Mouse (Mus musculus) gastrocnemius, postnatal 10 days (tissue): ENCODE results near the gene Cbx5. TPM values are rescaled to one million over a fixed set of nuclear protein-coding genes. Genes with fewer than 3 reads are reported as not detected.

Experiments
- DNase-seq: peaks from one replicate; pipeline ENCODE4 v3.0.0; 2021; ENCODE audit warnings: mixed read lengths
- total RNA-seq, 2 experiments: library from RNA; stranded (reverse); gene quantifications; 2 replicates each; pipeline ENCODE4 v1.2.3; 2021

Gene Cbx5
- total RNA-seq, 2 experiments from 2014 or later: 49.9 to 61.2 TPM

GRCm38 (mm10) chr15:103173251-103173650 is 66.4 kb downstream of the Cbx5 start:
- no peak for DNase-seq

- peak; percentile 75 for DNase-seq
These were observed 67.1 kb downstream of the Cbx5 start for GRCm38 (mm10) chr15:103172537-103172936.

- peak; percentile 56 for DNase-seq
These were observed 68.3 kb downstream of the Cbx5 start for GRCm38 (mm10) chr15:103171276-103171675.

GRCm38 (mm10) chr15:103170316-103170679 is 69.3 kb downstream of the Cbx5 start:
- DNase-seq: no peak

- DNase-seq: peak; percentile 56
These were observed 69.9 kb downstream of the Cbx5 start for GRCm38 (mm10) chr15:103169612-103170315.

- peak; percentile 39 for DNase-seq
These were observed 70.6 kb downstream of the Cbx5 start for GRCm38 (mm10) chr15:103168801-103169611.

GRCm38 (mm10) chr15:103167786-103168185 is 71.8 kb downstream of the Cbx5 start:
- no peak for DNase-seq

GRCm38 (mm10) chr15:103167042-103167615 is 72.5 kb downstream of the Cbx5 start, which contains the start of gene Smug1:
Gene Smug1, minus strand, starts transcription at chr15:103167092.
- DNase-seq: no peak

- no peak for DNase-seq
These were observed 73.7 kb downstream of the Cbx5 start for GRCm38 (mm10) chr15:103165924-103166323.

- peak; percentile 92 for DNase-seq
These were observed 74.2 kb downstream of the Cbx5 start for GRCm38 (mm10) chr15:103165379-103165778.

GRCm38 (mm10) chr15:103163182-103163919 is 76.3 kb downstream of the Cbx5 start:
- DNase-seq: peak; percentile 83

GRCm38 (mm10) chr15:103157585-103157984 is 82.0 kb downstream of the Cbx5 start:
- no peak for DNase-seq

GRCm38 (mm10) chr15:103156890-103157289 is 82.7 kb downstream of the Cbx5 start:
- no peak for DNase-seq

GRCm38 (mm10) chr15:103155366-103156321 is 84.0 kb downstream of the Cbx5 start:
- peak; percentile 58 for DNase-seq

- no peak for DNase-seq
These were observed 86.6 kb downstream of the Cbx5 start for GRCm38 (mm10) chr15:103152890-103153610.

- DNase-seq: no peak
These were observed 87.2 kb downstream of the Cbx5 start for GRCm38 (mm10) chr15:103152371-103152770.

GRCm38 (mm10) chr15:103147779-103148178 is 91.8 kb downstream of the Cbx5 start:
- DNase-seq: no peak

GRCm38 (mm10) chr15:103147422-103147690 is 92.3 kb downstream of the Cbx5 start:
- DNase-seq: no peak

- peak; percentile 59 for DNase-seq
These were observed 92.8 kb downstream of the Cbx5 start for GRCm38 (mm10) chr15:103146627-103147421.
